Mouse (Mus musculus): ENCODE results near the gene Clec2e.

DNA sequence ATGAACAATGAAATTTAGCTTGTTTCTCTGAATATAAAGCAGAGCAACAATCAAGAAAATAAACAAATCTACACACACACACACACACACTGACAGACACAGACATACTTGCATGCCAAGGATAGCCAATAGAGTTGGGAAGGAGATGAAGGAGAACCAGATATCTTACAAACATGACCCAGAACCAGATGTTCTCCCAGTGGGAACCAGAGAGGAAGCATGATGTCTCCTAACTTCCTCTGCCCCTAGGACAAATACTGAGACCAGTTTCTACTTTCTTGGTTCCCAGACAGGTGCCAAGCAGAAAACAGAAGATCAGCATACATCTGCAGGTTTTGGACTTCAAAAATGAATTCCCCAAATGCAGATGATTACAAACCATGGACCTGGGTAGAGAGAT lies 7.2 kb upstream of the Clec2e start:
- TF ChIP-seq CTCF (conservative IDR thresholded peaks at IDR 0.05; ENCODE audit: low read length), result no peak
- TF ChIP-seq NANOG (IDR thresholded peaks at IDR 0.05; ENCODE audit: borderline replicate concordance, low read length), result no peak

All from E14TG2a.4 (cell line).